Mouse (Mus musculus) CH12.LX (cell line): ENCODE measurements around the gene Pxn. TPM values are rescaled to one million over a fixed set of nuclear protein-coding genes. Genes with fewer than 3 reads are reported as not detected.

Source experiments
- DNase-seq: peaks from one replicate; pipeline ENCODE4 v3.0.0-alpha.2; 2013; ENCODE audit errors: extremely low read depth
- H3K27ac ChIP-seq: 2 replicates; pipeline ENCODE4 v1.5.1; 2012; ENCODE audit warnings: low read depth, mild to moderate bottlenecking, control low read depth, moderate library complexity; ENCODE audit not compliant: insufficient read depth
- H3K27me3 ChIP-seq: replicated peaks from 2 replicates; pipeline ENCODE3; 2012; ENCODE audit warnings: inconsistent platforms
- H3K36me3 ChIP-seq, 2 experiments: replicated peaks in 1 of 2; 2 replicates each; pipeline versions ENCODE3 to v1.6.1; 2012; ENCODE audit warnings: inconsistent platforms in 1 of 2, low read length in 1 of 2, mild to moderate bottlenecking in 1 of 2, mixed read lengths in 1 of 2, moderate library complexity in 1 of 2; ENCODE audit not compliant: control insufficient read depth in 1 of 2, insufficient read depth in 1 of 2
- H3K4me1 ChIP-seq, 2 experiments: 2 replicates each; pipeline ENCODE4 v1.6.1; 2012; ENCODE audit warnings: inconsistent platforms in 1 of 2, moderate library complexity in 1 of 2; ENCODE audit not compliant: insufficient read depth in 2 of 2, control insufficient read depth in 1 of 2
- H3K4me2 ChIP-seq: 2 replicates; pipeline ENCODE4 v1.6.1; 2012; ENCODE audit warnings: low read depth, mild to moderate bottlenecking, control low read depth; ENCODE audit not compliant: poor library complexity, insufficient read depth, severe bottlenecking
- H3K4me3 ChIP-seq, 3 experiments: fragments of 150-350 bp in 1 of 3; sonication (generic) in 1 of 3; replicated peaks in 1 of 3; 2 replicates each; pipeline versions ENCODE3 to v1.5.1; 2011 to 2012; ENCODE audit warnings: low read depth in 2 of 3, low read length in 2 of 3, mild to moderate bottlenecking in 2 of 3, moderate library complexity in 2 of 3, control low read depth in 1 of 3, improper control_type of control experiment in 1 of 3, inconsistent platforms in 1 of 3, mixed read lengths in 1 of 3; ENCODE audit not compliant: poor library complexity in 1 of 3
- H3K79me2 ChIP-seq: replicated peaks from 2 replicates; pipeline ENCODE4 v1.6.1; 2012; ENCODE audit warnings: mild to moderate bottlenecking, moderate library complexity; ENCODE audit not compliant: control insufficient read depth, poor library complexity, insufficient read depth, severe bottlenecking; ENCODE audit errors: extremely low read depth
- H3K9ac ChIP-seq: 2 replicates; pipeline ENCODE4 v1.6.1; 2012; ENCODE audit warnings: low read depth, mild to moderate bottlenecking, control low read depth, moderate library complexity; ENCODE audit not compliant: insufficient read depth
- H3K9me3 ChIP-seq: replicated peaks from 2 replicates; pipeline ENCODE3; 2012; ENCODE audit warnings: low read length, inconsistent platforms, mixed read lengths
- ELF1 ChIP-seq: IDR thresholded peaks from 2 replicates; pipeline ENCODE4 v1.6.1; 2014; ENCODE audit warnings: low read depth, mild to moderate bottlenecking, inconsistent platforms, low read length, improper control_type of control experiment
- EP300 ChIP-seq: IDR thresholded peaks from 2 replicates; pipeline ENCODE4 v1.6.1; 2011; ENCODE audit warnings: low read length, improper control_type of control experiment
- ETS1 ChIP-seq: conservative IDR thresholded peaks from 2 replicates; pipeline ENCODE4 v1.6.1; 2012; ENCODE audit warnings: low read depth, mild to moderate bottlenecking, inconsistent platforms, low read length, improper control_type of control experiment, moderate library complexity
- HCFC1 ChIP-seq: IDR thresholded peaks from 2 replicates; pipeline ENCODE4 v1.6.1; 2012; ENCODE audit warnings: low read depth, mild to moderate bottlenecking, inconsistent platforms, low read length, improper control_type of control experiment
- JUND ChIP-seq: conservative IDR thresholded peaks from 2 replicates; pipeline ENCODE4 v1.6.1; 2011; ENCODE audit warnings: low read depth, low read length, improper control_type of control experiment
- PAX5 ChIP-seq: IDR thresholded peaks from 2 replicates; pipeline ENCODE4 v1.6.1; 2012; ENCODE audit warnings: low read length, inconsistent platforms, mixed read lengths
- POLR2A ChIP-seq: IDR thresholded peaks from 2 replicates; pipeline ENCODE4 v1.6.1; 2011; ENCODE audit warnings: low read depth, mild to moderate bottlenecking, improper control_type of control experiment, low read length
- POLR2AphosphoS2 ChIP-seq: IDR thresholded peaks from 2 replicates; pipeline ENCODE4 v1.6.1; 2011; ENCODE audit warnings: low read depth, low read length, improper control_type of control experiment
- RAD21 ChIP-seq: IDR thresholded peaks from 2 replicates; pipeline ENCODE4 v1.6.1; 2011; ENCODE audit warnings: low read depth, mild to moderate bottlenecking, low read length, improper control_type of control experiment, moderate library complexity
- TCF12 ChIP-seq: IDR thresholded peaks from 2 replicates; pipeline ENCODE4 v1.6.1; 2014; ENCODE audit warnings: low read depth, mild to moderate bottlenecking, inconsistent platforms, low read length, improper control_type of control experiment
- USF1 ChIP-seq: IDR thresholded peaks from 2 replicates; pipeline ENCODE4 v1.6.1; 2014; ENCODE audit warnings: low read depth, mild to moderate bottlenecking, inconsistent platforms, low read length, improper control_type of control experiment
- ZMIZ1 ChIP-seq: IDR thresholded peaks from 2 replicates; pipeline ENCODE4 v1.6.1; 2012; ENCODE audit warnings: low read depth, mild to moderate bottlenecking, inconsistent platforms, low read length, improper control_type of control experiment
- ZNF384 ChIP-seq: IDR thresholded peaks from 2 replicates; pipeline ENCODE4 v1.6.1; 2012; ENCODE audit warnings: low read depth, low read length, improper control_type of control experiment, inconsistent platforms
- dilution Hi-C: fragments of 300-500 bp; cut with MboI; formaldehyde crosslinking; loops from 2 replicates; pipeline ENCODE4 v1.14.3; 2020; ENCODE audit warnings: low sequenced_read_pairs; ENCODE audit not compliant: extremely low pct_unique_long_range_greater_than_20kb, extremely low pct_ligation_motif_present
- in situ Hi-C: fragments of 300-500 bp; cut with MboI; formaldehyde crosslinking; loops from 3 replicates; pipeline ENCODE4 v1.14.3; 2019; ENCODE audit warnings: low sequenced_read_pairs, low pct_ligation_motif_present, low pct_unique_long_range_greater_than_20kb, mixed read lengths
- polyA plus RNA-seq: library from polyadenylated mRNA; unstranded; fragments of >175 nt; gene quantifications from 2 replicates; pipeline ENCODE4 v1.2.1, GENCODE M21; 2012; ENCODE audit warnings: low read depth; ENCODE audit not compliant: insufficient read length
- total RNA-seq, 2 experiments: library from RNA; depleted of rRNA; stranded (reverse); fragments of 300-350 nt in 1 of 2; fragments of >200 nt in 1 of 2; gene quantifications; 2 replicates each; pipeline ENCODE4 v1.2.3; 2012 to 2014

Pxn gene
- total and polyA plus RNA-seq, 3 experiments, result 17.0 to 43.4 (median 21.1) TPM

GRCm38 (mm10) chr5:115531671-115532270 lies 25.3 kb downstream of the Pxn start:
- Histone ChIP-seq H3K9me3 (no peaks in the 10 kb centered on the region), H3K27ac (no peak overlapping the region), H3K4me2 (no peak overlapping the region), H3K4me3 (no peak overlapping the region), H3K27me3 (no peaks in the 10 kb centered on the region), H3K79me2 (no peaks in the 10 kb centered on the region), H3K36me3 (peaks cover 0 to 25% of the 10 kb centered on the region in 2 experiments), H3K9ac (no peak overlapping the region), H3K4me1 (peaks cover 41 to 78% of the 10 kb centered on the region in 2 experiments)
- dilution Hi-C loops, result no loop called here
- no peak for TF ChIP-seq PAX5
- DNase-seq, result no peak
- in situ Hi-C loops, result no loop called here

GRCm38 (mm10) chr5:115534290-115534731 lies 27.8 kb downstream of the Pxn start:
- H3K79me2 ChIP-seq, result no peaks in the 10 kb centered on the region
- no peak overlapping the region for H3K27ac ChIP-seq
- H3K4me1 ChIP-seq, result peaks cover 48 to 93% of the 10 kb centered on the region in 2 experiments
- TF ChIP-seq JUND (no peak), ELF1 (no peak), ZMIZ1 (no peak), POLR2AphosphoS2 (no peak), TCF12 (no peak)
- no peaks in the 10 kb centered on the region for H3K9me3 ChIP-seq
- H3K36me3 ChIP-seq, result peaks cover 0 to 17% of the 10 kb centered on the region in 2 experiments
- no peak overlapping the region for H3K9ac ChIP-seq
- dilution Hi-C loops (no loop called here), in situ Hi-C loops (no loop called here)
- no peaks in the 10 kb centered on the region for H3K27me3 ChIP-seq
- DNase-seq, result no peak
- H3K4me2 ChIP-seq, result no peak overlapping the region
- no peak overlapping the region for H3K4me3 ChIP-seq

- H3K27ac ChIP-seq, result no peak overlapping the region
- H3K9me3 ChIP-seq, result no peaks in the 10 kb centered on the region
- no peaks in the 10 kb centered on the region for H3K79me2 ChIP-seq
- no peak overlapping the region for H3K9ac ChIP-seq
- in situ Hi-C loops, result loop anchor here (5.0 kb wide), 1 partner anchor 33 kb away; no protein-coding TSS in a partner anchor
- 0 out of 2 replicates have a peak overlapping the region, but pooled peaks have one; percentile 6 for H3K4me2 ChIP-seq
- dilution Hi-C loops, result no loop called here
- H3K36me3 ChIP-seq, result peaks cover 0 to 15% of the 10 kb centered on the region in 2 experiments
- peaks cover 43 to 92% of the 10 kb centered on the region in 2 experiments for H3K4me1 ChIP-seq
- TF ChIP-seq POLR2A (no peak), RAD21 (no peak), ZNF384 (no peak), POLR2AphosphoS2 (no peak), USF1 (no peak), ETS1 (no peak), ZMIZ1 (no peak), EP300 (no peak), HCFC1 (no peak)
- no peak overlapping the region for H3K4me3 ChIP-seq
- no peak for DNase-seq
- H3K27me3 ChIP-seq, result no peaks in the 10 kb centered on the region
Observed at GRCm38 (mm10) chr5:115534856-115535255, 28.4 kb downstream of the Pxn start.
